Comparison of ENCODE assay signal across 9 mouse cellular contexts in genomic region chr9:115340212-115340815, GRCm38 (mm10). TPM values are rescaled to one million over a fixed set of nuclear protein-coding genes. Genes with fewer than 3 reads are reported as not detected.
DNase-seq lines count a peak whose midpoint lies in the region; ATAC-seq and TF ChIP-seq lines count a peak whose summit lies in the region.
"Had no signal": no experiment of that assay in that cellular context is flagged by ENCODE, and none has a peak within 500 bp of the region (broad histone marks: within the 10 kb centered on the region; RNA-seq: fewer than 3 reads in every experiment).

No protein-coding gene starts in this region.

- TF ChIP-seq POLR2A in limb, embryonic 14.5 days (IDR thresholded peaks at IDR 0.05; ENCODE audit: borderline replicate concordance, extremely low read depth, insufficient read depth, insufficient read length): no peak

- no peaks in the 10 kb centered on the region for H3K27me3 ChIP-seq in limb, embryonic 14.5 days (ENCODE audit: control insufficient read depth, insufficient read depth, low read length)
- no peaks in the 10 kb centered on the region for H3K27me3 ChIP-seq in limb, embryonic 10.5 days (ENCODE audit: low read depth, poor library complexity, severe bottlenecking)
- no peaks in the 10 kb centered on the region for H3K27me3 ChIP-seq in kidney, embryonic 16.5 days (ENCODE audit: insufficient read depth, low read length)

- H3K9ac ChIP-seq in limb, embryonic 14.5 days (ENCODE audit: low read depth, low read length, severe bottlenecking): no peak overlapping the region
- H3K9ac ChIP-seq in kidney, embryonic 16.5 days (replicated peaks; ENCODE audit: low read length): no peak overlapping the region

- no peak for ATAC-seq in limb, embryonic 14.5 days (ENCODE audit: low FRiP score, low read depth)
- ATAC-seq in kidney, embryonic 16.5 days (ENCODE audit: low FRiP score, low TSS enrichment): peak; percentile 57; the same call in 1 of the 2 replicates

- no peak overlapping the region for H3K4me2 ChIP-seq in limb, embryonic 14.5 days (replicated peaks; ENCODE audit: low read depth, low read length, severe bottlenecking)
- H3K4me2 ChIP-seq in kidney, embryonic 16.5 days (replicated peaks; ENCODE audit: low read depth, low read length): no peak overlapping the region

- 60% methylated on average over 12 of the region's 12 CpGs for WGBS in limb, embryonic 14.5 days
- WGBS in limb, embryonic 10.5 days: 76% methylated on average over 12 of the region's 12 CpGs
- 48% methylated on average over 12 of the region's 12 CpGs for WGBS in kidney, embryonic 16.5 days

- no peak overlapping the region for H3K27ac ChIP-seq in limb, embryonic 14.5 days (replicated peaks; ENCODE audit: low read depth, low read length)
- no peak overlapping the region for H3K27ac ChIP-seq in limb, embryonic 10.5 days
- H3K27ac ChIP-seq in kidney, embryonic 16.5 days (ENCODE audit: low read length): no peak overlapping the region
- H3K27ac ChIP-seq in layer of hippocampus, adult 2 months: no peak overlapping the region

- TF ChIP-seq CTCF in layer of hippocampus, adult 2 months (conservative IDR thresholded peaks at IDR 0.05): no peak

- H3K4me1 ChIP-seq in limb, embryonic 14.5 days (ENCODE audit: control insufficient read depth, insufficient read depth, low read length): peaks cover 8% of the 10 kb centered on the region; the same call in 1 of the 2 replicates
- H3K4me1 ChIP-seq in limb, embryonic 10.5 days: peaks cover 32% of the 10 kb centered on the region
- H3K4me1 ChIP-seq in kidney, embryonic 16.5 days (ENCODE audit: insufficient read depth, low read length): peaks cover 11% of the 10 kb centered on the region; the same call in 1 of the 2 replicates

- no peak overlapping the region for H3K4me3 ChIP-seq in limb, embryonic 14.5 days (replicated peaks; ENCODE audit: low read length)
- H3K4me3 ChIP-seq in limb, embryonic 10.5 days: no peak overlapping the region
- H3K4me3 ChIP-seq in kidney, embryonic 16.5 days (ENCODE audit: low read length): no peak overlapping the region
- H3K4me3 ChIP-seq in layer of hippocampus, adult 2 months: no peak overlapping the region
- H3K4me3 ChIP-seq: erythroblast, embryonic 14.5 days had no signal

- no peaks in the 10 kb centered on the region for H3K36me3 ChIP-seq in limb, embryonic 14.5 days (ENCODE audit: control insufficient read depth, insufficient read depth, low read length)
- H3K36me3 ChIP-seq in limb, embryonic 10.5 days: no peaks in the 10 kb centered on the region
- no peaks in the 10 kb centered on the region for H3K36me3 ChIP-seq in kidney, embryonic 16.5 days (ENCODE audit: insufficient read depth, low read length)

- peak; percentile 16 for DNase-seq in embryo, embryonic 10 days (ENCODE audit: low spot score)
- no peak for DNase-seq in embryo, embryonic 10.5 days (ENCODE audit: low spot score)
- DNase-seq in limb, embryonic 14.5 days (ENCODE audit: low spot score): peak; percentile 44
- no peak for DNase-seq in limb, embryonic 10.5 days (ENCODE audit: low spot score)
- DNase-seq in NIH3T3 (ENCODE audit: low read depth): peak; percentile 26
- no peak for DNase-seq in layer of hippocampus, adult 2 months (ENCODE audit: low spot score in 2 of 2)
- no peak for DNase-seq in ovary, postnatal 36 days (ENCODE audit: low spot score)

- no peaks in the 10 kb centered on the region for H3K9me3 ChIP-seq in limb, embryonic 14.5 days (ENCODE audit: control insufficient read depth, low read length)
- H3K9me3 ChIP-seq in limb, embryonic 10.5 days (replicated peaks): no peaks in the 10 kb centered on the region
- no peaks in the 10 kb centered on the region for H3K9me3 ChIP-seq in kidney, embryonic 16.5 days (ENCODE audit: low read length)

RNA-seq across cellular contexts. Expression of gene Stt3b, which starts 30.1 kb away (rescaled TPM):
- 67.2 and 78.4 TPM in 2 replicates for polyA plus RNA-seq in limb, embryonic 14.5 days (2012; rRNA removed)
- 117 and 118 TPM in 2 replicates for polyA plus RNA-seq in limb, embryonic 14.5 days (2014; fragmentation: Nextera tagmentation; extraction: Ambion mirVana)
- 102 and 105 TPM in 2 replicates for polyA plus RNA-seq in limb, embryonic 10.5 days (2016; fragmentation: Nextera tagmentation; extraction: Ambion mirVana)
- 102 and 107 TPM in 2 replicates for polyA plus RNA-seq in kidney, embryonic 16.5 days (2015; fragmentation: Nextera tagmentation; extraction: Ambion mirVana)
- 10 to 100 TPM; 76.4 to 79.4 TPM for total RNA-seq in layer of hippocampus, adult 2 months (2021)

Comparison
In these comparisons a context has a peak if more than half of its experiments do, and no peak if none do; other contexts are left out.
1. DNase-seq: peak in embryo, embryonic 10 days (single experiment), limb, embryonic 14.5 days (single experiment) and NIH3T3 (single experiment); none in embryo, embryonic 10.5 days (single experiment), limb, embryonic 10.5 days (single experiment), layer of hippocampus, adult 2 months (0 of 2) and ovary, postnatal 36 days (single experiment).